Mouse (Mus musculus): ENCODE measurements at regions not wholly inside any gene's neighbourhood (a gene's known extent, or its start where the extent isn't known, plus 50 kb on each side); places are given as distances from the start of the nearest gene placed in this dataset.

GRCm38 (mm10) chr16:95820013-95820412 is 118.1 kb downstream of the Ets2 start:
- WGBS = 38% methylated on average over 1 of the region's 1 CpGs
- ATAC-seq (replicated peaks; ENCODE audit: low FRiP score) (peak; percentile 74), DNase-seq (ENCODE audit: low spot score) (no peak)
- H3K27ac ChIP-seq (ENCODE audit: low read depth, low read length) = no peak overlapping the region
- peaks cover 2% of the 10 kb centered on the region; the same call in 1 of the 2 replicates for H3K9me3 ChIP-seq (ENCODE audit: control insufficient read depth, low read length)
- H3K4me2 ChIP-seq = no peak overlapping the region
- H3K36me3 ChIP-seq (ENCODE audit: control insufficient read depth, insufficient read depth, low read length) = no peaks in the 10 kb centered on the region
- H3K27me3 ChIP-seq (replicated peaks; ENCODE audit: control insufficient read depth, insufficient read depth, low read length) = no peaks in the 10 kb centered on the region
- H3K4me1 ChIP-seq (replicated peaks; ENCODE audit: control insufficient read depth, insufficient read depth, low read length) = peaks cover 9% of the 10 kb centered on the region; the same call in 1 of the 2 replicates
- no peak overlapping the region for H3K9ac ChIP-seq (ENCODE audit: low read depth, low read length)
- H3K4me3 ChIP-seq (ENCODE audit: low read depth, low read length) = no peak overlapping the region

- no peak overlapping the region for H3K4me3 ChIP-seq (ENCODE audit: low read depth, low read length)
- H3K36me3 ChIP-seq (ENCODE audit: control insufficient read depth, insufficient read depth, low read length) = no peaks in the 10 kb centered on the region
- H3K4me2 ChIP-seq = no peak overlapping the region
- no peaks in the 10 kb centered on the region for H3K4me1 ChIP-seq (replicated peaks; ENCODE audit: control insufficient read depth, insufficient read depth, low read length)
- H3K9me3 ChIP-seq (ENCODE audit: control insufficient read depth, low read length) = peaks cover 2% of the 10 kb centered on the region; the same call in 1 of the 2 replicates
- H3K27ac ChIP-seq (ENCODE audit: low read depth, low read length) = no peak overlapping the region
- WGBS = 86% methylated on average over 13 of the region's 13 CpGs
- no peaks in the 10 kb centered on the region for H3K27me3 ChIP-seq (replicated peaks; ENCODE audit: control insufficient read depth, insufficient read depth, low read length)
- DNase-seq (ENCODE audit: low spot score) (no peak), ATAC-seq (replicated peaks; ENCODE audit: low FRiP score) (no peak)
- no peak overlapping the region for H3K9ac ChIP-seq (ENCODE audit: low read depth, low read length)
Measured at GRCm38 (mm10) chr16:95815966-95816365, 114.1 kb downstream of the Ets2 start.

GRCm38 (mm10) chr16:95815206-95815731 is 113.4 kb downstream of the Ets2 start:
- H3K4me3 ChIP-seq (ENCODE audit: low read depth, low read length) = no peak overlapping the region
- WGBS = 87% methylated on average over 6 of the region's 6 CpGs
- H3K9ac ChIP-seq (ENCODE audit: low read depth, low read length) = no peak overlapping the region
- no peak overlapping the region for H3K4me2 ChIP-seq
- no peak for DNase-seq (ENCODE audit: low spot score)
- H3K9me3 ChIP-seq (ENCODE audit: control insufficient read depth, low read length) = peaks cover 2% of the 10 kb centered on the region; the same call in 1 of the 2 replicates
- no peak overlapping the region for H3K27ac ChIP-seq (ENCODE audit: low read depth, low read length)
- H3K36me3 ChIP-seq (ENCODE audit: control insufficient read depth, insufficient read depth, low read length) = no peaks in the 10 kb centered on the region
- H3K4me1 ChIP-seq (replicated peaks; ENCODE audit: control insufficient read depth, insufficient read depth, low read length) = no peaks in the 10 kb centered on the region
- ATAC-seq (replicated peaks; ENCODE audit: low FRiP score) = no peak
- H3K27me3 ChIP-seq (replicated peaks; ENCODE audit: control insufficient read depth, insufficient read depth, low read length) = no peaks in the 10 kb centered on the region

GRCm38 (mm10) chr16:95814513-95815118 is 112.7 kb downstream of the Ets2 start:
- H3K27me3 ChIP-seq (replicated peaks; ENCODE audit: control insufficient read depth, insufficient read depth, low read length) = no peaks in the 10 kb centered on the region
- H3K27ac ChIP-seq (ENCODE audit: low read depth, low read length) = no peak overlapping the region
- no peak overlapping the region for H3K4me2 ChIP-seq
- 73% methylated on average over 9 of the region's 9 CpGs for WGBS
- no peak overlapping the region for H3K9ac ChIP-seq (ENCODE audit: low read depth, low read length)
- DNase-seq (ENCODE audit: low spot score) = no peak
- H3K36me3 ChIP-seq (ENCODE audit: control insufficient read depth, insufficient read depth, low read length) = no peaks in the 10 kb centered on the region
- peaks cover 2% of the 10 kb centered on the region; the same call in 1 of the 2 replicates for H3K9me3 ChIP-seq (ENCODE audit: control insufficient read depth, low read length)
- no peaks in the 10 kb centered on the region for H3K4me1 ChIP-seq (replicated peaks; ENCODE audit: control insufficient read depth, insufficient read depth, low read length)
- no peak overlapping the region for H3K4me3 ChIP-seq (ENCODE audit: low read depth, low read length)
- no peak for ATAC-seq (replicated peaks; ENCODE audit: low FRiP score)

GRCm38 (mm10) chr16:95811092-95811491 is 109.2 kb downstream of the Ets2 start:
- H3K36me3 ChIP-seq (ENCODE audit: control insufficient read depth, insufficient read depth, low read length) = no peaks in the 10 kb centered on the region
- no peak overlapping the region for H3K4me2 ChIP-seq
- 78% methylated on average over 6 of the region's 6 CpGs for WGBS
- no peak for ATAC-seq (replicated peaks; ENCODE audit: low FRiP score)
- DNase-seq (ENCODE audit: low spot score) = no peak
- no peaks in the 10 kb centered on the region for H3K27me3 ChIP-seq (replicated peaks; ENCODE audit: control insufficient read depth, insufficient read depth, low read length)
- no peak overlapping the region for H3K9ac ChIP-seq (ENCODE audit: low read depth, low read length)
- no peaks in the 10 kb centered on the region for H3K4me1 ChIP-seq (replicated peaks; ENCODE audit: control insufficient read depth, insufficient read depth, low read length)
- H3K9me3 ChIP-seq (ENCODE audit: control insufficient read depth, low read length) = no peaks in the 10 kb centered on the region
- H3K27ac ChIP-seq (ENCODE audit: low read depth, low read length) = no peak overlapping the region
- H3K4me3 ChIP-seq (ENCODE audit: low read depth, low read length) = no peak overlapping the region

- Histone ChIP-seq H3K36me3 (ENCODE audit: control insufficient read depth, insufficient read depth, low read length) (no peaks in the 10 kb centered on the region), H3K4me2 (no peak overlapping the region), H3K9ac (ENCODE audit: low read depth, low read length) (no peak overlapping the region), H3K27ac (ENCODE audit: low read depth, low read length) (no peak overlapping the region), H3K4me1 (replicated peaks; ENCODE audit: control insufficient read depth, insufficient read depth, low read length) (no peaks in the 10 kb centered on the region), H3K4me3 (ENCODE audit: low read depth, low read length) (no peak overlapping the region), H3K27me3 (replicated peaks; ENCODE audit: control insufficient read depth, insufficient read depth, low read length) (no peaks in the 10 kb centered on the region), H3K9me3 (ENCODE audit: control insufficient read depth, low read length) (no peaks in the 10 kb centered on the region)
- ATAC-seq (replicated peaks; ENCODE audit: low FRiP score) (no peak), DNase-seq (ENCODE audit: low spot score) (no peak)
- 89% methylated on average over 21 of the region's 21 CpGs for WGBS
Measured at GRCm38 (mm10) chr16:95809127-95809876, 107.4 kb downstream of the Ets2 start.

- ATAC-seq (replicated peaks; ENCODE audit: low FRiP score) (no peak), DNase-seq (ENCODE audit: low spot score) (no peak)
- no peak overlapping the region for H3K9ac ChIP-seq (ENCODE audit: low read depth, low read length)
- WGBS = 84% methylated on average over 5 of the region's 5 CpGs
- no peaks in the 10 kb centered on the region for H3K36me3 ChIP-seq (ENCODE audit: control insufficient read depth, insufficient read depth, low read length)
- H3K4me3 ChIP-seq (ENCODE audit: low read depth, low read length) = no peak overlapping the region
- H3K4me2 ChIP-seq = no peak overlapping the region
- H3K27me3 ChIP-seq (replicated peaks; ENCODE audit: control insufficient read depth, insufficient read depth, low read length) = no peaks in the 10 kb centered on the region
- H3K27ac ChIP-seq (ENCODE audit: low read depth, low read length) = no peak overlapping the region
- no peaks in the 10 kb centered on the region for H3K4me1 ChIP-seq (replicated peaks; ENCODE audit: control insufficient read depth, insufficient read depth, low read length)
- H3K9me3 ChIP-seq (ENCODE audit: control insufficient read depth, low read length) = no peaks in the 10 kb centered on the region
Measured at GRCm38 (mm10) chr16:95806510-95806909, 104.6 kb downstream of the Ets2 start.

- H3K4me3 ChIP-seq (ENCODE audit: low read depth, low read length) = no peak overlapping the region
- H3K27ac ChIP-seq (ENCODE audit: low read depth, low read length) = no peak overlapping the region
- no peaks in the 10 kb centered on the region for H3K36me3 ChIP-seq (ENCODE audit: control insufficient read depth, insufficient read depth, low read length)
- H3K9ac ChIP-seq (ENCODE audit: low read depth, low read length) = no peak overlapping the region
- DNase-seq (ENCODE audit: low spot score) (no peak), ATAC-seq (replicated peaks; ENCODE audit: low FRiP score) (no peak)
- no peaks in the 10 kb centered on the region for H3K27me3 ChIP-seq (replicated peaks; ENCODE audit: control insufficient read depth, insufficient read depth, low read length)
- no peaks in the 10 kb centered on the region for H3K4me1 ChIP-seq (replicated peaks; ENCODE audit: control insufficient read depth, insufficient read depth, low read length)
- no peaks in the 10 kb centered on the region for H3K9me3 ChIP-seq (ENCODE audit: control insufficient read depth, low read length)
- 35% methylated on average over 1 of the region's 1 CpGs for WGBS
- H3K4me2 ChIP-seq = no peak overlapping the region
Measured at GRCm38 (mm10) chr16:95804199-95804598, 102.3 kb downstream of the Ets2 start.

GRCm38 (mm10) chr16:95802641-95803040 is 100.8 kb downstream of the Ets2 start:
- no peak overlapping the region for H3K27ac ChIP-seq (ENCODE audit: low read depth, low read length)
- no peaks in the 10 kb centered on the region for H3K4me1 ChIP-seq (replicated peaks; ENCODE audit: control insufficient read depth, insufficient read depth, low read length)
- H3K9ac ChIP-seq (ENCODE audit: low read depth, low read length) = no peak overlapping the region
- no peaks in the 10 kb centered on the region for H3K27me3 ChIP-seq (replicated peaks; ENCODE audit: control insufficient read depth, insufficient read depth, low read length)
- no peak for ATAC-seq (replicated peaks; ENCODE audit: low FRiP score)
- no peak overlapping the region for H3K4me2 ChIP-seq
- no peak overlapping the region for H3K4me3 ChIP-seq (ENCODE audit: low read depth, low read length)
- no peak for DNase-seq (ENCODE audit: low spot score)
- no peaks in the 10 kb centered on the region for H3K9me3 ChIP-seq (ENCODE audit: control insufficient read depth, low read length)
- no peaks in the 10 kb centered on the region for H3K36me3 ChIP-seq (ENCODE audit: control insufficient read depth, insufficient read depth, low read length)
